In the genomic region with DNA sequence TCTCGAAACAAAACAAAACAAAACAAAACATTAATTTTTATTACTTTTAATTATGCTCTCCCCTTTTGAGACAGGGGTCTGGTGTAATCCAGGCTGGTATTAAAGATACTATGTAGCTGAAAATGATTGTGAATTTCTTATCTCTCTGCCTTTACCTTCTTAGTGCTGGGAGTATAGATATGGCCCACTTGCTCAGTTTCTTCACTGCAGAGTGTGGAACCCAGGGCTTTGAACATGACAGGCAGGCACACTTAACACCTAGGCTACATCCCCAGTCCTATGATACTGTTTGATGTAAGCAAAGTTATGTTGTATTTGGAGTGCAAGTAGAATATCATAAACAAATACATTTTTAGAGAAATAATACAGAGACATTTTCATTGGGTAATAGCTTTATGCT, we compare ENCODE assay signal across 22 mouse cellular contexts. TPM values are rescaled to one million over a fixed set of nuclear protein-coding genes. Genes with fewer than 3 reads are reported as not detected.
DNase-seq lines count a peak whose midpoint lies in the region; ATAC-seq lines count a peak whose summit lies in the region.
"Had no signal": no experiment of that assay in that cellular context is flagged by ENCODE, and none has a peak within 500 bp of the region (broad histone marks: within the 10 kb centered on the region; RNA-seq: fewer than 3 reads in every experiment).

No protein-coding gene starts in this region.

- peaks cover 23% of the 10 kb centered on the region for H3K4me1 ChIP-seq in liver, embryonic 13.5 days (replicated peaks)
- H3K4me1 ChIP-seq in liver, embryonic 16.5 days (ENCODE audit: control insufficient read depth, low read depth, low read length), result peaks cover 3% of the 10 kb centered on the region
- H3K4me1 ChIP-seq in hindbrain, embryonic 11.5 days (replicated peaks; ENCODE audit: control insufficient read depth, insufficient read depth, low read length), result no peaks in the 10 kb centered on the region
- H3K4me1 ChIP-seq: embryonic facial prominence, embryonic 13.5 days; embryonic facial prominence, embryonic 15.5 days; forebrain, embryonic 10.5 days; forebrain, embryonic 12.5 days had no signal

- 80% methylated on average over 1 of the region's 1 CpGs for WGBS in liver, embryonic 13.5 days (ENCODE audit: insufficient replicate concordance)
- 88% methylated on average over 1 of the region's 1 CpGs for WGBS in liver, embryonic 16.5 days (ENCODE audit: insufficient replicate concordance)
- 94% methylated on average over 1 of the region's 1 CpGs for WGBS in hindbrain, embryonic 11.5 days

- no peak for DNase-seq in liver, embryonic 13.5 days
- no peak for DNase-seq in liver
- DNase-seq in hindbrain, embryonic 11.5 days (ENCODE audit: low spot score), result no peak
- no peak for DNase-seq in thymus, postnatal 10 days (ENCODE audit: low spot score in 2 of 2)
- DNase-seq: adrenal gland, adult 2 months; adrenal gland, postnatal 10 days; adrenal gland, postnatal 25 days; cerebellum, adult 11 months; cerebellum, adult 18-20 months; cerebellum, adult 8-10 months; cerebellum, adult 9-11 months; cerebellum, postnatal 14 days; cerebellum, postnatal 36 days; embryo, embryonic 11 days had no signal

- ATAC-seq in liver, embryonic 13.5 days (ENCODE audit: low read depth), result peak; percentile 71
- peak; percentile 53; the same call in 1 of the 2 replicates for ATAC-seq in liver, embryonic 16.5 days (ENCODE audit: low read depth)
- ATAC-seq in megakaryocyte progenitor cell, adult 5-6 weeks (replicated peaks; ENCODE audit: poor library complexity), result peak; percentile 34; the same call in 1 of the 2 replicates
- ATAC-seq in hindbrain, embryonic 11.5 days (ENCODE audit: low FRiP score), result no peak
- ATAC-seq: forebrain, embryonic 14.5 days had no signal

- no peak overlapping the region for H3K27ac ChIP-seq in liver, embryonic 13.5 days
- H3K27ac ChIP-seq in liver, embryonic 16.5 days (ENCODE audit: low read length), result no peak overlapping the region
- H3K27ac ChIP-seq in hindbrain, embryonic 11.5 days (ENCODE audit: low read depth, low read length), result no peak overlapping the region
- H3K27ac ChIP-seq: embryonic facial prominence, embryonic 13.5 days; embryonic facial prominence, embryonic 15.5 days; forebrain, embryonic 10.5 days; forebrain, embryonic 12.5 days had no signal

- H3K4me3 ChIP-seq in liver, embryonic 13.5 days (replicated peaks), result no peak overlapping the region
- no peak overlapping the region for H3K4me3 ChIP-seq in liver, embryonic 16.5 days (ENCODE audit: low read depth, low read length)
- no peak overlapping the region for H3K4me3 ChIP-seq in hindbrain, embryonic 11.5 days (ENCODE audit: low read depth, low read length)
- H3K4me3 ChIP-seq: embryonic facial prominence, embryonic 13.5 days; embryonic facial prominence, embryonic 15.5 days; erythroblast, embryonic 14.5 days; forebrain, embryonic 10.5 days; forebrain, embryonic 12.5 days had no signal

- H3K36me3 ChIP-seq in liver, embryonic 13.5 days, result peaks cover 53% of the 10 kb centered on the region
- peaks cover 9% of the 10 kb centered on the region for H3K36me3 ChIP-seq in liver, embryonic 16.5 days (ENCODE audit: control insufficient read depth, insufficient read depth)
- H3K36me3 ChIP-seq in hindbrain, embryonic 11.5 days (ENCODE audit: control insufficient read depth, insufficient read depth, low read length), result peaks cover 3% of the 10 kb centered on the region; the same call in 1 of the 2 replicates

- no peaks in the 10 kb centered on the region for H3K9me3 ChIP-seq in liver, embryonic 13.5 days (replicated peaks)
- H3K9me3 ChIP-seq in liver, embryonic 16.5 days (replicated peaks; ENCODE audit: control insufficient read depth, low read length), result no peaks in the 10 kb centered on the region
- no peaks in the 10 kb centered on the region for H3K9me3 ChIP-seq in hindbrain, embryonic 11.5 days (ENCODE audit: control insufficient read depth, low read length)
- H3K9me3 ChIP-seq: embryonic facial prominence, embryonic 13.5 days; embryonic facial prominence, embryonic 15.5 days; forebrain, embryonic 10.5 days; forebrain, embryonic 12.5 days had no signal

- H3K4me2 ChIP-seq in liver, embryonic 13.5 days, result no peak overlapping the region
- no peak overlapping the region for H3K4me2 ChIP-seq in liver, embryonic 16.5 days (ENCODE audit: low read depth, low read length)
- H3K4me2 ChIP-seq in hindbrain, embryonic 11.5 days (replicated peaks; ENCODE audit: low read depth, low read length), result no peak overlapping the region
- H3K4me2 ChIP-seq: embryonic facial prominence, embryonic 13.5 days; embryonic facial prominence, embryonic 15.5 days; forebrain, embryonic 12.5 days had no signal

- no peaks in the 10 kb centered on the region for H3K27me3 ChIP-seq in liver, embryonic 13.5 days
- no peaks in the 10 kb centered on the region for H3K27me3 ChIP-seq in liver, embryonic 16.5 days (ENCODE audit: control insufficient read depth, insufficient read depth, low read depth, low read length)
- H3K27me3 ChIP-seq in hindbrain, embryonic 11.5 days (ENCODE audit: control insufficient read depth, insufficient read depth, low read length), result no peaks in the 10 kb centered on the region
- H3K27me3 ChIP-seq: embryonic facial prominence, embryonic 13.5 days; embryonic facial prominence, embryonic 15.5 days; forebrain, embryonic 12.5 days had no signal

- no peak overlapping the region for H3K9ac ChIP-seq in liver, embryonic 13.5 days
- H3K9ac ChIP-seq in liver, embryonic 16.5 days (ENCODE audit: low read depth, low read length), result no peak overlapping the region
- no peak overlapping the region for H3K9ac ChIP-seq in hindbrain, embryonic 11.5 days (ENCODE audit: low read depth, low read length)
- H3K9ac ChIP-seq: embryonic facial prominence, embryonic 13.5 days; embryonic facial prominence, embryonic 15.5 days; forebrain, embryonic 12.5 days had no signal

RNA-seq across cellular contexts. Expression of a gene that starts 25.9 kb away (rescaled TPM):
- polyA plus RNA-seq in liver, embryonic 13.5 days (2015; fragmentation: Nextera tagmentation; extraction: Ambion mirVana), result 2.7 and 3.2 TPM in 2 replicates
- 3.3 and 3.4 TPM in 2 replicates for polyA plus RNA-seq in liver, embryonic 16.5 days (2015; fragmentation: Nextera tagmentation; extraction: Ambion mirVana)
- total RNA-seq in megakaryocyte progenitor cell, adult 5-6 weeks (2015), result 8.6 and 8.7 TPM in 2 replicates
- total RNA-seq in megakaryocyte progenitor cell, adult 5-6 weeks (2017), result 8.0 and 8.6 TPM in 2 replicates
- 3.4 and 5.1 TPM in 2 replicates for polyA plus RNA-seq in hindbrain, embryonic 11.5 days (2014; fragmentation: Nextera tagmentation; extraction: Ambion mirVana)
